Mouse (Mus musculus) adipocyte (in vitro differentiated cells): ENCODE measurements at regions not wholly inside any gene's neighbourhood (a gene's known extent, or its start where the extent isn't known, plus 50 kb on each side); places are given as distances from the start of the nearest gene placed in this dataset.
A peak's percentile ranks its signal among the peaks of the same experiment; 100 is the strongest.

ENCODE experiments used
- DNase-seq: peaks from one replicate; pipeline ENCODE4 v3.0.0-alpha.2; 2016; ENCODE audit warnings: low spot score

GRCm38 (mm10) chr8:34756916-34757315, 645.4 kb upstream of the Gm10131 start:
- no peak for DNase-seq

DNA sequence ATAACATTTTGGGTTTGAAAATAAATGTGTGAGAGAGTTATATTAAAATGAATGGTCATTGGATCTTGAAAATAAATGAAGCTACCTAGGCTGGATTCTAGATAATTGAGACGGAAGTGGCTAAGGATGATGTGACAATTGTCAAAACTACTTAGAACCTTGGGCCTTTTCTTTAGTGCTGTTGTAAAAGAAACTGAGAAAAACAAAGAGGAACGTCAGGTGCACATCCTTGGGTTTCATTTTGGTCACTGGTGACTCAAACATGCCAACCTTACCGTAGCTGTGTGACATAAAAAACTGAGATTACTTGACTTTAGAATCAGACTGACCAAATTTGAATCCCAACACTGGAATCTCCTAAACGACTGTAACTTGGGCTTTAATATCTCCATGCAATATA, 644.6 kb upstream of the Gm10131 start:
- no peak for DNase-seq

- no peak for DNase-seq
Measured at GRCm38 (mm10) chr8:34755480-34755879, 643.9 kb upstream of the Gm10131 start.

- no peak for DNase-seq
Measured at GRCm38 (mm10) chr8:34753046-34753445, 641.5 kb upstream of the Gm10131 start.

DNA sequence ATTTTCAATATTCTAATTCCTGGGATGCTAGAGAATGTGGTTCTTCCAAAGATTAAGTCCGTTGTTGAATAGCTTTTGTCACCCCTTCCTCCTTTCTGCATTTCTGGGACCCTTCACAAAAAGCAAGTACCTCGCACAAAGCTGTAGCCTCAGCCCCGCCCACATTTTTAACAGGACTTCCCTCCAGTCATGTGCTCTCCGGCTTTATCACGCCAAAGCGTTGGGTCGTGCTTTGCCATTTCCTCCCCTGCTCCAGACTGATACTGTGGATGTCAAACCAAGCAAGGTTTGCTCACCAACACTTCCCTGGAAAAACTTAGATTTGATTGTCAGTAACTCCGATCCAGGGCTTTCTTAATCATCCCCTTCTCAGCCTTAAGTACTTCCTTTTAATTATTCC, 637.0 kb upstream of the Gm10131 start:
- DNase-seq: no peak

GRCm38 (mm10) chr8:34745706-34746105, 634.2 kb upstream of the Gm10131 start:
- DNase-seq: no peak

GRCm38 (mm10) chr8:34744682-34745081, 633.1 kb upstream of the Gm10131 start:
- DNase-seq: no peak

- no peak for DNase-seq
Measured at GRCm38 (mm10) chr8:34744179-34744578, 632.6 kb upstream of the Gm10131 start.

DNA sequence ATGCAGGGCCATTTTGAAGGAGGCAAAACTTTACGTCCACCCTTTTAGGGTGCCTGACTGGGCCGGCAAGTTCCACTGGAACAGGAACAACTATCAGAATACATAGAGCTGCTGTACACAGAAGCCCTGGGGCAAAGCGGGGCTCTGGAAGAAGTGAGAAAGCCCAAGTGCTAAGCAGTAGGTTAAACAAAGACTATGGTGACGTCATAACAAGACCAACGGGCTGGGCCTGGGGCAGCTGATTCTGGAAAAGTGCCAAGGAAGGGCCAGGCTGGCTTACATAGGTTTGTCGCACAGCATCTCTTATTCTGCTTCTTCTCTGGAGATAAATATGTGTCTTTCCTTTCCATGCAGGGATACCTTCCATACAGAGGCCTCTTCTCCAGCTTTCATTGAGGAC, 631.6 kb upstream of the Gm10131 start:
- no peak for DNase-seq

- DNase-seq: no peak
Measured at GRCm38 (mm10) chr8:34740836-34741235, 629.3 kb upstream of the Gm10131 start.

- DNase-seq: peak; percentile 4
Measured at GRCm38 (mm10) chr8:34739836-34740804, 628.6 kb upstream of the Gm10131 start.

GRCm38 (mm10) chr8:34736214-34736613, 624.7 kb upstream of the Gm10131 start:
- DNase-seq: no peak

- no peak for DNase-seq
Measured at GRCm38 (mm10) chr8:34735006-34735405, 623.5 kb upstream of the Gm10131 start.

DNA sequence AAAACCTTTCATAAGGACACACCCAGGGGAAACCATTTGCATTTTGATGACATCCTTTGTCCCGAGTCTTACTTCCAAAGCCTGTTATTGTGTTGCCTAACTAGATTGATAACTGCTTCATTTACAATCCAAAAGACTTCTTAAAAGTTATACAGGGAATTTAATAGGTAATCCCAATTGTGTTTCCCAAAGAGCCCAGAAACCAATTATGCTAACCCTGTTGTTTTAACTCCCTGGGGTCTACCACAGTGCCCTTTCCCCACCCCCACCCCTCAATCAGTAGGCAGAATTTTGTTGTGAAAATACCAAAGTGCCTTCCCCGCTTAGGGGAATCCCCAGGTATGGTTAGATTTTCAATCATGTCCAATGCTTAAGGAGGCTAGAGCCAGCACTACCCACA, 621.3 kb upstream of the Gm10131 start:
- DNase-seq: no peak

- no peak for DNase-seq
Measured at GRCm38 (mm10) chr8:34732362-34732761, 620.8 kb upstream of the Gm10131 start.

- DNase-seq: no peak
Measured at GRCm38 (mm10) chr8:34731096-34731999, 619.8 kb upstream of the Gm10131 start.

- no peak for DNase-seq
Measured at GRCm38 (mm10) chr8:34729585-34729984, 618.0 kb upstream of the Gm10131 start.

DNA sequence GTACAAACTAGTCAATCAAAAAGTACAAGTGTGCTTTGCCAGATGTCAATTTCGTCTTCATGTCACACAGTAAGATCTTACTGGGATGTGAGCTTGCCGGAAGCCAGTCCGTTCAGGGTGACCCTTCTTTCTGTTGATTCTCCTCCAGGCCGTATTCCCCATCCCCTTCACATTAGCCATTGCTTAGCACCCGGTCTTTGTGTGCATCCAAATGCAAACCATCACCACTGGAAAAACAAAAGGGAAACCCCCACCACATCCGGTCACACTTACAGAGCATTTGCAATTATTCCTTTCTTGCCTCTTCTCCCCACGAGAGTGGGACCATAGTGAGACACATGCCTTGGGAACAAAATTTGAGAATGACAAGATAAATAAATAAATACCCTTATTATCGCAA, 616.2 kb upstream of the Gm10131 start:
- DNase-seq: no peak

DNA sequence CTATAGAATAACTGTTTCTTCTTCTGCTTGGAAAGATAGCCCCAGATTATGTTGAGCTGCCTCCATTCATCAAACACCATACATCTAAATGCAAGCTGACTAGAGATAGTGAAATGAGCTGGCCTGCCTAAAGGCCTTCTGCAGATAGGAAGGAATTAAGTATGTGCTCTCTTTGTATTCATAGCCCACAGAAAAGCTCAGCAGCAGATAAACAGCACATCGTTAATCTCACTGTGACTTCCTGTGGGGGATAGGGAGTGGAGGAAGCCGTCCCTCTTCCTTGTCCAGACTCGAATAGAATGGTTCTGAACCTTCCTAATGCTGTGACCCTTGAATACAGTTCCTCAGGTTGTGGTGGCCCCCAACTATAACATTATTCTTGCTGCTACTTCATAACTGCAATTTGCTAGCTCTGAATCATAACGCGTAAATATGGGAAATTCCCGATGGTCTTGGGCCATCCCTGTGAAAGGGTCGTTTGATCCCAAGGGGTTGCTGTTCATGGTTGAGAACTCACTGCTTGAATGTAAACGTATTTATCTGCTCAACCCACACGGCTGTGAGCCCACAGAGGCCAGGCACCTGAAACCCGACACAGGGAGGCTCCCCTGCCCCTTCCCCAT, 614.7 kb upstream of the Gm10131 start:
- no peak for DNase-seq

DNA sequence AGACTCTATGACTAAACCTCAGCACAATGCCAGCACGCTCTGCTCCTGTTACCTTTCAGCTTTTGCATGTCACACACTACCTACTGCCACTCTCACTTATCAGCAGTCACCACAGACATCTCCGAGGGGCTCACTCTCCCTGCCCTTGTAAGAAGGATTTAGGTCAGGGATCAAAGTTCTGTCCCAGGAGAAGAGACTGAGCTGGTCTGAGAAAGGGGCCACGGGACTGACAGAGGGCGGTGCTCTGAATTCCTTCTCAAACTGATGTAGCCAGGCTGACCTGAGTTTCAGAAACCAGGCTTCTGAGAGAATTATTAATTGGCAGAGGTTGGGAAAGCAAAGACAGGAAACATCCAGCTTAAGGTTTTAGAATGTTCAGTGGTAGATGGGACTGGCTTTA, 614.0 kb upstream of the Gm10131 start:
- DNase-seq: no peak

- DNase-seq: no peak
Measured at GRCm38 (mm10) chr8:34709911-34710733, 598.6 kb upstream of the Gm10131 start.
